Mouse (Mus musculus): ENCODE data around the gene Psme1. TPM values are rescaled to one million over a fixed set of nuclear protein-coding genes. Genes with fewer than 3 reads are reported as not detected.
A peak's percentile ranks its signal among the peaks of the same experiment; 100 is the strongest.

Psme1 gene
- polyA plus RNA-seq, 1 experiment from 2014 or later = 131 TPM

DNA sequence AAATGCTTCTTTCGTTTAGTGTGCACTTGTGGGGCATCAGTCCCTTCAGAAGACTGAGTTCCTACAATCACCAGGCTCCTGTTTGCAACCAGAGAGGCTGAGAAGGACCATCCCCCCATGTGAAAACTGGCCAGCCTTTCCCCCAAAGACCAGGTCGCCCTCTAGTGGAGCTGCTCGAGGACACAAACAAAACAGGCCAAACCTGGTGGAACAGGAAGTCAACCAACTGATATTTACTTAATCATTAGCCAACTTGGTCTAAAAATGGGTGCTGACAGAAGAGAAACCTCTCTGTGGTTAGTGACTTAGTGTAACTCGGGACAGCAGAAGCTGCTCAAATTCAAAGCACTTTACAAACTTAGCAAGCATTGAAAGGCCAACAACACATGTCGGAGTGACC lies 20.9 kb upstream of the Psme1 start:
- H3K4me1 ChIP-seq = peaks cover 16% of the 10 kb centered on the region
- H3K27me3 ChIP-seq = no peaks in the 10 kb centered on the region
- no peak overlapping the region for H3K4me3 ChIP-seq
- no peak overlapping the region for H3K4me2 ChIP-seq (replicated peaks)
- H3K9me3 ChIP-seq = no peaks in the 10 kb centered on the region
- 28% methylated on average over 5 of the region's 5 CpGs for WGBS
- no peaks in the 10 kb centered on the region for H3K36me3 ChIP-seq
- ATAC-seq (ENCODE audit: insufficient number of reproducible peaks, insufficient read depth, low FRiP score, low TSS enrichment) = no peak
- H3K9ac ChIP-seq = no peak overlapping the region
- H3K27ac ChIP-seq = no peak overlapping the region

DNA sequence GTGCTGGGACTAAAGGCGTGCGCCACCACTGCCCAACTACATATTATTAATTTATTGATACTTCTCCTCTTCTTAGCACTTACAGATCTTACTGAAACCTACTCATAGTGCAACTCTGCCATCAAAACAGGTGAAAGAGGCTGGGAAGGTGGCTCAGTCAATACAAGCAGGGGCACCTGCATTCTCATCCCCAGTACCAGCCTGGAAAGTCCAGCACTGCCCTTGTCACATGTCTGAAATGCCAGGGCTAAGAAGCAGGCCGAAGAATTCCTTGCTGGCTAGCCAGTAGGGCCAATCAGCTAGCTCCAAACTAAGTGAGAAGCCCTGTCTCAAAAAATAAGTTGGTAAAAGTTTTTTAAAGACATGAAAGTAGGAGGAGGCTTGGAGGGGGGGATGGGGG lies 20.3 kb upstream of the Psme1 start:
- no peak overlapping the region for H3K9ac ChIP-seq
- 91% methylated on average over 3 of the region's 3 CpGs for WGBS
- no peaks in the 10 kb centered on the region for H3K36me3 ChIP-seq
- no peak overlapping the region for H3K4me3 ChIP-seq
- no peak overlapping the region for H3K4me2 ChIP-seq (replicated peaks)
- no peak overlapping the region for H3K27ac ChIP-seq
- no peaks in the 10 kb centered on the region for H3K9me3 ChIP-seq
- H3K4me1 ChIP-seq = peaks cover 18% of the 10 kb centered on the region
- H3K27me3 ChIP-seq = no peaks in the 10 kb centered on the region
- ATAC-seq (ENCODE audit: insufficient number of reproducible peaks, insufficient read depth, low FRiP score, low TSS enrichment) = no peak

DNA sequence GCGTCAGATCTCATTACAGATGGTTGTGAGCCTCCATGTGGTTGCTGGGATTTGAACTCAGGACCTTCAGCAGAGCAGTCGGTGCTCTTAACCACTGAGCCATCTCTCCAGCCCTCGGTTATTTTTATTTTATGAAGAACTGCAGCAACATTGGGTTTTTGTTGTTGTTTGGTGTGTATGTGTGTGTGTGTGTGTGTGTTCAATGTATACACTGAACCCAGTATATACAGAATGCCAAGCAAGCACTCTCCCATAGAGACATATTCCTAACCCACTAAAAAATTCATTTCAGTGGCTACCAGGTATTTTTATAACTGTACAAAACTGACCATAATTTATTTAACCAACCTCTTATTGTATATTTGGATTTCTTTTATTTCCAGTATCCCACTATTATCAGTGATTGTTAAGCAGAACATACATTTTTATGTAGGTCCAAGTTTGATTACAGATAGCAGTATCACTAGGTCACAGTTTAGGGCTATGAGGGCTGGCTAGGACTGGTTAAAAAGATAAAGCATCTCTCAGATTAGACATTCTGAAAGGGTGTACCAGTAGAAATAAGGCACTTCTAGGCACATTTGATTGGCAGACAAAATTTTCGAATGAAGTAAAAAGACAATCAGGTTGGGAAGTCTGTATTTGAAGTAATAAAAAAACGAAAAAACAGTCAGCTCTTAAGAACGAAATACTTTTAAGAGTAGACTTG lies 19.0 kb upstream of the Psme1 start:
- 55% methylated on average over 6 of the region's 6 CpGs for WGBS
- H3K9me3 ChIP-seq = no peaks in the 10 kb centered on the region
- H3K4me2 ChIP-seq (replicated peaks) = peak overlapping the region; percentile 70
- H3K27ac ChIP-seq = no peak overlapping the region
- no peaks in the 10 kb centered on the region for H3K27me3 ChIP-seq
- no peak for ATAC-seq (ENCODE audit: insufficient number of reproducible peaks, insufficient read depth, low FRiP score, low TSS enrichment)
- H3K36me3 ChIP-seq = peaks cover 7% of the 10 kb centered on the region
- peak overlapping the region; percentile 80; the same call in 1 of the 2 replicates for H3K9ac ChIP-seq
- peaks cover 18% of the 10 kb centered on the region for H3K4me1 ChIP-seq
- H3K4me3 ChIP-seq = peak overlapping the region; percentile 67

DNA sequence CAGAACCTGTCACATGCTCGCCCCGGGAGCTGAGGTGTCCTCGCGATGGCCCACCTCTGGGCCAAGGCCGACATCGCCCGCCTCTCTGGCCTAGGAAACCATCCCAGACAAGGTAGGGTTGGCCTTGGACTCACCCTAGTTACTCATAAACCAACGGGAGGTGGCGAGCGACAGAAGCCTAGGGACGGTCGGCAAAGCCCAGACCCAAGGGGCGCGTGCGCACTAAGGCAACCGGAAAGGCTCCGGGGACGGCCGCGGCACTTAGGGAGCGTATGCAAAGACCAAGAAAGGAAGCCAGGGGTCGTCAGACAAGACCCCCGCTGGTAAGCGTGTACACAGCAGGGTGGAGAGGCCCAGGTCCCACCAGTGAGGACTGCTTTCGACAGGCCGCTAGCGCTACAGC lies 18.1 kb upstream of the Psme1 start, which contains the start of gene Dcaf11:
Gene Dcaf11 (plus strand): TSS at position 208 of the 403 bp plus-strand sequence.
- peak; percentile 85 for ATAC-seq (ENCODE audit: insufficient number of reproducible peaks, insufficient read depth, low FRiP score, low TSS enrichment)
- no peaks in the 10 kb centered on the region for H3K27me3 ChIP-seq
- H3K4me2 ChIP-seq (replicated peaks) = peak within 1 kb of the TSS; percentile 70
- peak within 1 kb of the TSS; percentile 67 for H3K4me3 ChIP-seq
- H3K9me3 ChIP-seq = no peaks in the 10 kb centered on the region
- H3K27ac ChIP-seq = peak within 1 kb of the TSS; percentile 95
- peak within 1 kb of the TSS; percentile 80 for H3K9ac ChIP-seq
- H3K4me1 ChIP-seq = peaks cover 18% of the 10 kb centered on the region
- WGBS = under 1% methylated on average over 27 of the region's 27 CpGs
- H3K36me3 ChIP-seq = peaks cover 16% of the 10 kb centered on the region

DNA sequence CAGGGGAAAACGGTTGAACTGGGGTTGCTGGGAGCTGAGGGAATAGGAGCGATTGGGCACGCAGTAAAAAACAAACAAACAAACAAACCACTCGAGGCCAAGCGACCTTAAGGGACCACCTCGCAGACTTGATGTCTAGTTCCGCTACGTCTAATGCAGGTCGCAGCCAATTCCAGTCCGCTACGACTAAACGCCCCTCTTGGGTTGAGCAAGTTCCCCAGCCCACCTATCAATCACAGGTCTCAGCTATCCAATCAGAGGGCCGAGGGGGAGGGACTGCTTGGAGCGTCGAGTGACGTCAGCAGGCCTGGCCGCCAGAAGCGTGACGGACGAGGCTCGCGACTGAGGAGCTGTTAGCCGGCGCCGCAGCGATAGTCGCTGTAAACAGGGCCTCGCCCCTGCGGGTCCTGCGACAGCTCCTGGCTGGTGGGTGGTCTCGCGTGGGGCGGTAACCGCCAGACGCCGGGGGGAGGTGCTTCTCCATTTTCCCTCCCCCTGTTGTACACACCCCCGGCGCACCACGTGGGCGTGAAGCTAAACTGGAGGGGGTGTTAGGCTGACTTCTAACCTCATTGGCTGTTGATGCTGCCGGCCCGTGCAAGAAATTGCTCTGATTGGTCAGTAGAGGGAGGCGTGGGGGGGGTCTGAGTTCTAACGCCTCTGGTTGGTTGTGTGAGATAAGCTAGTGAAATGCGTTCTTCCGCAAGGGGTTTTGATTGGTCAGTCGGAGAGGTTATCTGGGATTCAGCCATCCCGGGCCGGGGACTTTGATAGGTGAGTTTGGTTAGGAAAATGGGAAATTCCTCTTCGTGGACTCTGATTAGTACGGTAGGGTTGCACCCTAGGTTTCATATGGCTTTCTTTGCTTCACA lies 17.5 kb upstream of the Psme1 start, which contains the start of gene A730061H03Rik:
Gene A730061H03Rik (minus strand): TSS at position 205 of the 872 bp plus-strand sequence.
- H3K27ac ChIP-seq = peak within 1 kb of the TSS; percentile 95
- peak within 1 kb of the TSS; percentile 70 for H3K4me2 ChIP-seq (replicated peaks)
- peak; percentile 94 for ATAC-seq (ENCODE audit: insufficient number of reproducible peaks, insufficient read depth, low FRiP score, low TSS enrichment)
- H3K9me3 ChIP-seq = no peaks in the 10 kb centered on the region
- whole genome bisulfite sequencing = under 1% methylated on average over 51 of the region's 51 CpGs
- H3K9ac ChIP-seq = peak within 1 kb of the TSS; percentile 80
- H3K4me1 ChIP-seq = peaks cover 18% of the 10 kb centered on the region
- H3K27me3 ChIP-seq = no peaks in the 10 kb centered on the region
- peak within 1 kb of the TSS; percentile 67 for H3K4me3 ChIP-seq
- peaks cover 23% of the 10 kb centered on the region for H3K36me3 ChIP-seq

DNA sequence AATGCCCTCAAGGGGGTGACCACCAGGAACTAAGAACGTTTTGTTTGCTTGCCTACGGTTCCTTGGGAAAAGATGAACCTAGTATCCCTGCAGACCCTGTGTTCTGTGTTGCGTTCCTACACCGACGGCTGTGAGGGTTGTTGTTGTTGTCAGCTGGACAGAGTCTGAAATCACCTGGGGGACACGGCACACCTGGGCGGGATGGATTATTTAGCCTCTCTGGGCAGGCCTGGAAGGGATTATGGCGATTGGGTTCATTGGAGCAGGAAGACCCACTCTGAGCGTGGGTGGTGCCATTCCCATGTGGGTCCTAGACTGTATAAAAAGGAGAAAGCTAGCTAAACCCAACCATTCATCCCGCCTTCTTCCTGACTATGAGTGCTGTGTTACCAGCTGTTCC lies 16.1 kb upstream of the Psme1 start:
- Histone ChIP-seq H3K9me3 (no peaks in the 10 kb centered on the region), H3K4me1 (peaks cover 16% of the 10 kb centered on the region), H3K4me2 (replicated peaks) (peak overlapping the region; percentile 70), H3K27ac (no peak overlapping the region), H3K4me3 (peak overlapping the region; percentile 67), H3K27me3 (no peaks in the 10 kb centered on the region), H3K36me3 (peaks cover 37% of the 10 kb centered on the region), H3K9ac (no peak overlapping the region)
- ATAC-seq (ENCODE audit: insufficient number of reproducible peaks, insufficient read depth, low FRiP score, low TSS enrichment) = no peak
- WGBS = 73% methylated on average over 10 of the region's 10 CpGs

DNA sequence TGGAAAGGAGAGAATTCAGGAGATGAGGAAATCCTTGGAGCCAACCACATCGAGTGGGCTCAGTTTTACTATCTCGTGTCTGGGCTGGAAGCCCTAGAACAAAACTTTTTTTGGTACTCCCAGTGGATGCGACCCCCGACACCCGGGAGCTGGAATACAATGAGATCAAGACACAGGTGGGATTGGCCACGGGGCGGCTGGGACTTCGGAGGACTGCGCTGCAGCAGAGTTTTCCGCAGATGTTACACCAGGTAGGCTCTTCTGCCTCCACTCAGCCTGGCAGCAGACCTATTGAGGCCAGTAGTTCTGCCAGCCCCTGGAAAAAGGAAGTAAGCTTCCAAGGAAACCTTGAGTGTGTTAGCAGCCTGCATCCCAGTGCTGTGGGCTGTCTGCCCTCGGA lies 14.7 kb upstream of the Psme1 start:
- Histone ChIP-seq H3K4me1 (peaks cover 15% of the 10 kb centered on the region), H3K27ac (no peak overlapping the region), H3K36me3 (peaks cover 51% of the 10 kb centered on the region), H3K27me3 (no peaks in the 10 kb centered on the region), H3K4me2 (replicated peaks) (no peak overlapping the region), H3K4me3 (no peak overlapping the region), H3K9me3 (no peaks in the 10 kb centered on the region), H3K9ac (no peak overlapping the region)
- no peak for ATAC-seq (ENCODE audit: insufficient number of reproducible peaks, insufficient read depth, low FRiP score, low TSS enrichment)
- 87% methylated on average over 11 of the region's 11 CpGs for WGBS

DNA sequence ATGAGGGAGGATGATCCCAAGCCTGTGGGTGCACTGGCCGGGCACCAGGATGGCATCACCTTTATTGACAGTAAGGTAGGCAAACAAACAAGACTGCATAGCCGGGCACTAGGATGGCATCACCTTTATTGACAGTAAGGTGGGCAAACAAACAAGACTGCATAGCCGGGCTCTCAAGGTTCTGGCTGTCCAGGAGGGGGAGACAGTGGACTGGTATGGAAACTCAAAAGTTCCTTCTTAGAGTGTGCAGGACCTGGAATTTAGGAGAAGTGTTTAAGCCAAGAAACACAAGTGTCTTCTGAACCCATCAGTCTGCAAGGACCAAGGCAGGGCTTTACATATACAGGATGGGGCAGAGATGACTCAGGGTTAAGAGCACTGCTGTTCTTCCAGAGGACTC lies 12.2 kb upstream of the Psme1 start:
- WGBS = 84% methylated on average over 3 of the region's 3 CpGs
- Histone ChIP-seq H3K4me1 (peaks cover 12% of the 10 kb centered on the region), H3K27me3 (no peaks in the 10 kb centered on the region), H3K4me2 (replicated peaks) (no peak overlapping the region), H3K9ac (no peak overlapping the region), H3K4me3 (no peak overlapping the region), H3K36me3 (peaks cover 67% of the 10 kb centered on the region), H3K9me3 (no peaks in the 10 kb centered on the region), H3K27ac (no peak overlapping the region)
- no peak for ATAC-seq (ENCODE audit: insufficient number of reproducible peaks, insufficient read depth, low FRiP score, low TSS enrichment)

DNA sequence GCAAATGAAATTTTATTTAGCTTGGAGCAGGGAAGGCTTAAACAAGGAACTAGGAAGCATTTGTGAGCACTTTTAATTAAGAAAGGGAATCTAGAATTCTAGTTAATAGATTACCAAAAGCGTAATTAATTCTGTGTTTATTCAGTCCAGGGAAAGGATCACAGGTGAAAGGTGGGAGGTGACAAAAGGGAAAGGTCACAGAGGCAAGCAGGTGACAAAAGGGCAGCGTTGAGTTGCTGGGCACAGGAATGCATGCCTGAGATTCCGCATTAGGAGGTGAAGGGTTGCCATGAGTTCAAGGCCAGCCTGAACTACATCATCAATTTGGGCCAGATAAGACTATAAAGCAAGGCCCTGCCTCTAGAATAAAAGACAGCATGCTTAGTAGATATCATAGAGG lies 10.4 kb upstream of the Psme1 start:
- Histone ChIP-seq H3K9me3 (no peaks in the 10 kb centered on the region), H3K27me3 (no peaks in the 10 kb centered on the region), H3K9ac (no peak overlapping the region), H3K4me1 (no peaks in the 10 kb centered on the region), H3K4me3 (no peak overlapping the region), H3K4me2 (replicated peaks) (no peak overlapping the region), H3K36me3 (peaks cover 67% of the 10 kb centered on the region), H3K27ac (no peak overlapping the region)
- ATAC-seq (ENCODE audit: insufficient number of reproducible peaks, insufficient read depth, low FRiP score, low TSS enrichment) = no peak
- 88% methylated on average over 3 of the region's 3 CpGs for WGBS

DNA sequence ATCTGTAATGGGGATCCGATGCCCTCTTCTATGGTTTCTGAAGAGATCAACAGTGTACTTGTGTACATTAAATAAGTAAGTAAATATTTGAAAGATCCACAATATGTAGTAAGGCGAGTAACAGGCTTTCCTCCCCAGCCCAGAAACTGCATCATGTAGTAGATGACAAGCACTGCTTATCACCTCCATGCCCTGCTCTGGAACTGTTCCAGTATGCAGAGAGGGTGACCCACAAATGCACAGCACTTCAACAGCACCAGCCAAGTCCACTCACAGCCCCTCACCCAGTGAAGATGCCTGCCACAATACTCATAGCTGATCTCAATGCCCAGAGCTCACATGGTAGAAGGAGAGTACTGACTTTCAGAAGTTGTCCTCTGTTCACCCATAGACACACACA lies 7.3 kb upstream of the Psme1 start:
- whole genome bisulfite sequencing = 93% methylated on average over 2 of the region's 2 CpGs
- no peak overlapping the region for H3K9ac ChIP-seq
- H3K36me3 ChIP-seq = peaks cover 43% of the 10 kb centered on the region
- no peak overlapping the region for H3K4me3 ChIP-seq
- no peaks in the 10 kb centered on the region for H3K4me1 ChIP-seq
- no peak overlapping the region for H3K4me2 ChIP-seq (replicated peaks)
- ATAC-seq (ENCODE audit: insufficient number of reproducible peaks, insufficient read depth, low FRiP score, low TSS enrichment) = no peak
- H3K27me3 ChIP-seq = no peaks in the 10 kb centered on the region
- H3K9me3 ChIP-seq = no peaks in the 10 kb centered on the region
- H3K27ac ChIP-seq = no peak overlapping the region

DNA sequence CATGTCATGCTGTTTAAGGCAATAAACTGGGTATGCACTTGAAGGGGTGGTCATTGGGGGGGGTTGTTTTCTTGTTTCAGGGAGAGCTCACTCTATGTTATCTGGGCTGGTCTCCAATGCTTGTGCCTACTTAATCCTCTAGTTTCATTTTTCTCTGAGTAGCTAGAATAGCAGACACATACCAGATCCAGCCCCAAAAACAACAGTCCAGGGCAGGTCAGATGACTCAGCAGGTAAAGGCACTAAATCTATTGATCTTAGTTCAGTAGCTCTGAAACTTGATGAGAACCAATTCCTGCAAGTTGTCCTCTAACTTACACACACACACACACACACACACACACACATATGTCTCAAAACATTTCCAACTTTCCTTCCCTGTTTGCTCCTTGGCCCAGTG lies 6.2 kb upstream of the Psme1 start:
- no peak for ATAC-seq (ENCODE audit: insufficient number of reproducible peaks, insufficient read depth, low FRiP score, low TSS enrichment)
- H3K27ac ChIP-seq = no peak overlapping the region
- H3K9ac ChIP-seq = no peak overlapping the region
- H3K4me1 ChIP-seq = no peaks in the 10 kb centered on the region
- H3K4me2 ChIP-seq (replicated peaks) = no peak overlapping the region
- H3K4me3 ChIP-seq = no peak overlapping the region
- H3K36me3 ChIP-seq = peaks cover 31% of the 10 kb centered on the region
- H3K27me3 ChIP-seq = no peaks in the 10 kb centered on the region
- no peaks in the 10 kb centered on the region for H3K9me3 ChIP-seq

DNA sequence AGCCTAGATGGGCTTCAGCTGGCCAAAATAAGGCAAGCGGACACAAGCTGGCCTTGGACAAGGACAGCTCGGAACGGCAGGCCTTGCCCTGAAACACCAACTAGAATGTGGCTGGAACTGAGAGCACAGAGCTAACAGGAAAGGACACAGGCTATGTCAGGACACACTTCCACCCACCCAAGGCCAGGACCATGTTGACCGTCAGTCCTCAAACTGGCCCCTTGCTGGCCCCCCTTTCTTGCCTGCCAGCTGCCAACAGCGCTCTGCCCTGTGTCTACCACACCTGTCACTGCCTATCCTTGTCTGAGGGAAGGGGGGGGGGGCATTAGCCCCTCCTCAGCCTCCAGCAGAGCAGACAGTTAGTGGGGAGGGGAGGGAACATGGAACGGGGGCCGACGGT lies 2.6 kb upstream of the Psme1 start, which contains the start of gene Fitm1:
Gene Fitm1 (plus strand): TSS at position 316 of the 400 bp plus-strand sequence.
- no peak within 1 kb of the TSS for H3K27ac ChIP-seq
- H3K9ac ChIP-seq = no peak within 1 kb of the TSS; the same call in 1 of the 2 replicates
- H3K27me3 ChIP-seq = no peaks in the 10 kb centered on the region
- H3K4me1 ChIP-seq = no peaks in the 10 kb centered on the region
- WGBS = 55% methylated on average over 8 of the region's 8 CpGs
- 0 out of 2 replicates have a peak, but pooled peaks cover 6% of the 10 kb centered on the region for H3K36me3 ChIP-seq
- no peaks in the 10 kb centered on the region for H3K9me3 ChIP-seq
- ATAC-seq (ENCODE audit: insufficient number of reproducible peaks, insufficient read depth, low FRiP score, low TSS enrichment) = no peak
- no peak within 1 kb of the TSS; the same call in 1 of the 2 replicates for H3K4me3 ChIP-seq
- H3K4me2 ChIP-seq (replicated peaks) = peak within 1 kb of the TSS; percentile 26; the same call in 1 of the 2 replicates
